Mouse (Mus musculus) layer of hippocampus, postnatal 10 days (tissue): Measurements from ENCODE around the gene Fhdc1. TPM values are rescaled to one million over a fixed set of nuclear protein-coding genes. Genes with fewer than 3 reads are reported as not detected.

Experiments used
- DNase-seq, 2 experiments: peaks; one replicate each; pipeline ENCODE4 v3.0.0; 2021; ENCODE audit warnings: low spot score in 2 of 2
- total RNA-seq, 2 experiments: library from RNA; stranded (reverse); gene quantifications; 2 replicates each; pipeline ENCODE4 v1.2.3; 2021

Gene Fhdc1
- total RNA-seq, 2 experiments from 2014 or later = 2.0 to 2.3 TPM

GRCm38 (mm10) chr3:84474981-84475775 lies 5.1 kb downstream of the Fhdc1 start:
- DNase-seq = no peak

GRCm38 (mm10) chr3:84474398-84474797 lies 5.8 kb downstream of the Fhdc1 start:
- DNase-seq = no peak

- DNase-seq = no peak
Measured at GRCm38 (mm10) chr3:84472955-84473354, 7.3 kb downstream of the Fhdc1 start.

GRCm38 (mm10) chr3:84472527-84472926 lies 7.7 kb downstream of the Fhdc1 start:
- no peak for DNase-seq

- DNase-seq = no peak
Measured at GRCm38 (mm10) chr3:84471146-84471545, 9.1 kb downstream of the Fhdc1 start.

- no peak for DNase-seq
Measured at GRCm38 (mm10) chr3:84468111-84468453, 12.1 kb downstream of the Fhdc1 start.

- no peak for DNase-seq
Measured at GRCm38 (mm10) chr3:84467419-84468110, 12.7 kb downstream of the Fhdc1 start.

- DNase-seq = no peak
Measured at GRCm38 (mm10) chr3:84465822-84466500, 14.3 kb downstream of the Fhdc1 start.

- DNase-seq = no peak
Measured at GRCm38 (mm10) chr3:84461687-84462086, 18.5 kb downstream of the Fhdc1 start.

- no peak for DNase-seq
Measured at GRCm38 (mm10) chr3:84460952-84461351, 19.3 kb downstream of the Fhdc1 start.

GRCm38 (mm10) chr3:84460499-84460898 lies 19.7 kb downstream of the Fhdc1 start:
- DNase-seq = no peak

- DNase-seq = no peak
Measured at GRCm38 (mm10) chr3:84455733-84456417, 24.4 kb downstream of the Fhdc1 start.

- DNase-seq = no peak
Measured at GRCm38 (mm10) chr3:84450651-84451050, 29.6 kb downstream of the Fhdc1 start.

GRCm38 (mm10) chr3:84449015-84449414 lies 31.2 kb downstream of the Fhdc1 start:
- no peak for DNase-seq

GRCm38 (mm10) chr3:84447803-84448202 lies 32.4 kb downstream of the Fhdc1 start:
- no peak for DNase-seq

- no peak for DNase-seq
Measured at GRCm38 (mm10) chr3:84445838-84446237, 34.4 kb downstream of the Fhdc1 start.

- no peak for DNase-seq
Measured at GRCm38 (mm10) chr3:84442890-84443289, 37.3 kb downstream of the Fhdc1 start.

GRCm38 (mm10) chr3:84439431-84440210 lies 40.6 kb downstream of the Fhdc1 start:
- peak; percentile 43 to 51 for DNase-seq

GRCm38 (mm10) chr3:84438840-84439239 lies 41.4 kb downstream of the Fhdc1 start:
- no peak for DNase-seq

GRCm38 (mm10) chr3:84438118-84438517 lies 42.1 kb downstream of the Fhdc1 start:
- peak; percentile 66 to 69 for DNase-seq

GRCm38 (mm10) chr3:84436947-84437346 lies 43.3 kb downstream of the Fhdc1 start:
- DNase-seq = no peak
